Mouse (Mus musculus) spleen, embryonic (tissue): ENCODE data around the gene Sim1.

Experiments
- CTCF ChIA-PET: fragments of 350-600 bp; sonication (Branson Sonifier 250); formaldehyde crosslinking; loops from one replicate; lab custom pipeline; 2022; lab: Charles Lee

Sim1 gene

GRCm38 (mm10) chr10:51023308-51024279 lies 129.0 kb downstream of the Sim1 start:
- CTCF ChIA-PET: no interaction called here
